Mouse (Mus musculus) midbrain, embryonic 11.5 days (tissue): ENCODE measurements around the gene Gm10959. TPM values are rescaled to one million over a fixed set of nuclear protein-coding genes. Genes with fewer than 3 reads are reported as not detected.
A peak's percentile ranks its signal among the peaks of the same experiment; 100 is the strongest.

Experiments
- ATAC-seq: fragments of 200-750 bp; cut with Nextera tagmentation; 2 replicates; pipeline ENCODE4 v1.8.0; 2017; ENCODE audit warnings: moderate TSS enrichment, moderate library complexity; ENCODE audit not compliant: low FRiP score
- DNase-seq: peaks from one replicate; pipeline ENCODE4 v3.0.0; 2015; ENCODE audit warnings: low spot score; ENCODE audit errors: missing footprints
- H3K27ac ChIP-seq: fragments of 300-500 bp; sonication (generic); 2 replicates; pipeline ENCODE4 v1.5.1; 2014; ENCODE audit warnings: low read depth, low read length
- H3K27me3 ChIP-seq: fragments of 300-500 bp; sonication (generic); 2 replicates; pipeline ENCODE4 v1.6.1; 2014; ENCODE audit warnings: mild to moderate bottlenecking, low read length, moderate library complexity, mixed read lengths; ENCODE audit not compliant: control insufficient read depth, insufficient read depth
- H3K36me3 ChIP-seq: fragments of 300-500 bp; sonication (generic); 2 replicates; pipeline ENCODE4 v1.6.1; 2014; ENCODE audit warnings: mild to moderate bottlenecking, low read length, moderate library complexity, mixed read lengths; ENCODE audit not compliant: control insufficient read depth, insufficient read depth
- H3K4me1 ChIP-seq: fragments of 300-500 bp; sonication (generic); 2 replicates; pipeline ENCODE4 v1.6.1; 2014; ENCODE audit warnings: low read length; ENCODE audit not compliant: control insufficient read depth, insufficient read depth
- H3K4me2 ChIP-seq: fragments of 300-500 bp; sonication (generic); 2 replicates; pipeline ENCODE4 v1.6.1; 2014; ENCODE audit warnings: mild to moderate bottlenecking, moderate library complexity
- H3K4me3 ChIP-seq: fragments of 300-500 bp; sonication (generic); 2 replicates; pipeline ENCODE4 v1.5.1; 2014; ENCODE audit warnings: low read depth, low read length
- H3K9ac ChIP-seq: fragments of 300-500 bp; sonication (generic); 2 replicates; pipeline ENCODE4 v1.6.1; 2014; ENCODE audit warnings: low read length
- H3K9me3 ChIP-seq: fragments of 300-500 bp; sonication (generic); 2 replicates; pipeline ENCODE4 v1.6.1; 2016; ENCODE audit warnings: low read length; ENCODE audit not compliant: control insufficient read depth
- WGBS: fragments of 180-500 bp; shearing (Covaris S2); extraction: QIAGEN DNeasy Blood & Tissue Kit; methylation state at CpG from one replicate; pipeline ENCODE4 v1.1.7; 2014; 5-methylcytosine and 5-hydroxymethylcytosine counted together
- polyA plus RNA-seq: library from polyadenylated mRNA; unstranded; fragments of >200 nt; fragmentation: Nextera tagmentation; extraction: Ambion mirVana; gene quantifications from 2 replicates; pipeline ENCODE4 v1.2.1, GENCODE M21; 2014

The Gm10959 gene
- polyA plus RNA-seq, 1 experiment from 2014 or later: not detected

DNA sequence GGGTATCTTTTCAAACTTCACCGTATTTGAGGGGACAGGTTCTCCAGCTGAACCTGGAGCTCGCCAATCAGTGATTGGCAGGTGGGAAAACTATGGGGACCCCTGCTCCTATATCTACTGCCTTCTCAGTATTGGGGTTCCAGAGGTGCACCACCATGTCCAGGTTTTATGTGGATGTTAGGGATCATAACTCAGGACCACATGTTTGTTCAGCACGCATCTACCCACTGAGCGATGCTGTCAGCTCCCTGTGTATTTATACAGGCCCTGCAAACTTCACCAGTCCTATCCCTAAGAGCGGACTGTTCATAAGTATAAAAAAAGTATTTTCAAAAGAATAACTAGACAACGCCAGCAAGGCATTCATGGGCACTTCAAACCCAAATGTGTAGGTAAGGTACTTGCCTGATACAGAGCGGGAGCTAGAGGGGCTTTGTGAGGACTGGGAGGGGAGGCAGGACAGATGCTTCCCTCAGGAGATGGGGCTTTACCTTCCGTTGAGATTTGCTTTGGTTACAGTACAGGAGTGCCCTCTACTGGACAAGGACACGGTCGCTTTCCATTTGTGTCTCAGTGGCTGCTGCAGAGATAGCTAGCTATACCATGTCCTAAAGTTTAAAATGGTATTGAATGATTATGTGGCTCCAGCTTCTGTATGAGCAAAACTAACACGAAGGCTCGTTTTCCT, 15.3 kb downstream of the Gm10959 start:
- ATAC-seq (peak; percentile 74), DNase-seq (peak; percentile 92)
- WGBS: 42% methylated on average over 12 of the region's 12 CpGs
- no peak overlapping the region for H3K4me3 ChIP-seq
- no peak overlapping the region for H3K27ac ChIP-seq
- no peaks in the 10 kb centered on the region for H3K36me3 ChIP-seq
- H3K27me3 ChIP-seq: no peaks in the 10 kb centered on the region
- no peaks in the 10 kb centered on the region for H3K9me3 ChIP-seq
- H3K9ac ChIP-seq: no peak overlapping the region
- H3K4me1 ChIP-seq: no peaks in the 10 kb centered on the region
- no peak overlapping the region for H3K4me2 ChIP-seq

DNA sequence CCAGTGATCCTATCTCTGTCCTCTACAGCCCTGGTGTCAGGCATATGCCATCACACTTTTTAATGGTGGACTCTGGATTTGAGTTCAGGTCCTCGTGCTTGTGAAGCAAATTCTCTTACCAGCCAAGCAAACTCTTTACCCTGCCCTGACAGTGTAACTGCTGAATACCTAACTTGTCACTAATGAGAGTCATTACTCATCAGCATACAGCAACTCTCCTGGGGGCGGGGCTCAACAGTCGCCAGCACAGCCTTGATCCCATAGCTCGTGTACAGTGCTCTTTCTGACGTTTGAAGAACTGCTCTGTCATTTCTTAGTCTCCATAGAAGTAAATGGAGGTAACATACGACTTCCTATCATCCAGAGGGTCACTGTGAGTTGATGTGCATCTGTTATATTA, 20.9 kb downstream of the Gm10959 start:
- Histone ChIP-seq H3K27ac (no peak overlapping the region), H3K4me1 (no peaks in the 10 kb centered on the region), H3K9ac (no peak overlapping the region), H3K27me3 (no peaks in the 10 kb centered on the region), H3K36me3 (no peaks in the 10 kb centered on the region), H3K9me3 (no peaks in the 10 kb centered on the region), H3K4me3 (no peak overlapping the region), H3K4me2 (no peak overlapping the region)
- no peak for ATAC-seq
- 69% methylated on average over 6 of the region's 6 CpGs for WGBS
- DNase-seq: no peak

DNA sequence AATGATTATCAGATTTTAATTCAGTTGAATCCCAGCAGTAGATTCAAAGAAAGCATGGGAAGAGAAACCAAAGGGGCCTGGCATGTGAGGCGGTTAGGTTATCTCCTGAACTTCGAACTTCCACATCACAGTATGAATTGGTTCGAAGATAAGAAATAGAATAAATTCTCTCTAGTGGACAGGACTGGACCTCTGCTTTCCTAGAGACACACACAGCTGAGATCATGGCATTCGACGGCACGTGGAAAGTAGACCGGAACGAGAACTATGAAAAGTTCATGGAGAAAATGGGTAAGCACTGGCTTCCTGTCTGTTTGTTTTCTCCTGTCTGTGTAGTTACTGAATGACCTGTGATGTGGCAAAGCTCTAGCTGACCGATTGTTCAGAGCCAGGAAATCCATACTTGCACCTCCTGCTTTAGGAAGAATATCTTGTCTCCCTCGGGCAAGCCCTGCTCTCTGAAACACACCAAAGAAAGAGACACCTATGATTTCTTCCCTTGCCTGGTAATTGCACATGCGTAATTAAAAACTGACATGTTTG, 23.9 kb downstream of the Gm10959 start:
- H3K27ac ChIP-seq: no peak overlapping the region
- DNase-seq (no peak), ATAC-seq (no peak)
- no peaks in the 10 kb centered on the region for H3K9me3 ChIP-seq
- no peak overlapping the region for H3K9ac ChIP-seq
- 91% methylated on average over 11 of the region's 11 CpGs for WGBS
- no peak overlapping the region for H3K4me3 ChIP-seq
- H3K27me3 ChIP-seq: no peaks in the 10 kb centered on the region
- H3K36me3 ChIP-seq: no peaks in the 10 kb centered on the region
- H3K4me1 ChIP-seq: no peaks in the 10 kb centered on the region
- no peak overlapping the region for H3K4me2 ChIP-seq

DNA sequence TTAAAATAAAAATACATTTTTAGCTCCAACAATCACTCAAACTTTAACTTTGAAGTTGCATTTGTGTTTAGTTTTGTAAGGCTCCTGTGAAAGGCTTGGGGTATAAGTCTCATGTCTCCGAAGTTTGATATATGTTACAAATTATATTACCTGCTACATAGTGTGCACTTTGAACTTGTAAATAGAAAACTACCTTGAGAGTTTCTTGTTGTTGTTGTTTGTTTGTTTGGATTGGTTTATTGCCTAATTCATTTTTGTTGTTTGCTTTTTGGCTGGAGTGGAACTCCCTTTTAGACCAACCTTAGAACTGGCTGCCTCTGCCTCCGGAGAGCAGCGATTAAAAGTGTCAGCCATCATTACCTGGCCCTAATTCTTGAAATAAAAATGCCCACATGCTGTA, 24.4 kb downstream of the Gm10959 start, which contains the start of gene Fabp2:
Gene Fabp2 (plus strand): TSS at position 301 of the 400 bp plus-strand sequence.
- Histone ChIP-seq H3K4me1 (no peaks in the 10 kb centered on the region), H3K27me3 (no peaks in the 10 kb centered on the region), H3K4me2 (no peak within 1 kb of the TSS), H3K9me3 (no peaks in the 10 kb centered on the region), H3K27ac (no peak within 1 kb of the TSS), H3K4me3 (no peak within 1 kb of the TSS), H3K9ac (no peak within 1 kb of the TSS), H3K36me3 (no peaks in the 10 kb centered on the region)
- 94% methylated on average over 3 of the region's 3 CpGs for WGBS
- no peak for ATAC-seq
- no peak for DNase-seq

DNA sequence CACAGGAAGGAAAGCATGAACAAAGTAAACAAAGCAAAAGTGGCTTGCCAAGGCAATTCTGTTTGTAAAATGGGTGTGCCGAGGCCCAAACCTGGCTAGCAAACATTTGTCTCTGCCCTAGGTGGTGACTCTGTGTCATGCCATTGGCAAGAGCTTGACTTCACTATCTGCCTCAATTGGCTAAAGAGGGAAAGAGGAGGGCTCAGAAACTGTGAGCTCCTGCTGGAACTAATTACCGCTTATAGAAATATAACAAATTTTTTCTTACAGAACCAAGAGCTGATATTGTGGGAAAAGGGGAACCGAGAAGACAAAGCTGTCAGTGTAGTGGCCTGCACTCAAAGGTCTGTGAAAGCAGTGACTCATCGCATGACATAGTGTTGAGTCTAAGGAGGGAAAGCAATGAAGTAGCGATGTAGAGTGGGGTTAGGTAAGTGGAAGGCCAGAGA, 30.8 kb downstream of the Gm10959 start:
- H3K4me3 ChIP-seq: no peak overlapping the region
- H3K36me3 ChIP-seq: no peaks in the 10 kb centered on the region
- WGBS: 89% methylated on average over 5 of the region's 5 CpGs

DNA sequence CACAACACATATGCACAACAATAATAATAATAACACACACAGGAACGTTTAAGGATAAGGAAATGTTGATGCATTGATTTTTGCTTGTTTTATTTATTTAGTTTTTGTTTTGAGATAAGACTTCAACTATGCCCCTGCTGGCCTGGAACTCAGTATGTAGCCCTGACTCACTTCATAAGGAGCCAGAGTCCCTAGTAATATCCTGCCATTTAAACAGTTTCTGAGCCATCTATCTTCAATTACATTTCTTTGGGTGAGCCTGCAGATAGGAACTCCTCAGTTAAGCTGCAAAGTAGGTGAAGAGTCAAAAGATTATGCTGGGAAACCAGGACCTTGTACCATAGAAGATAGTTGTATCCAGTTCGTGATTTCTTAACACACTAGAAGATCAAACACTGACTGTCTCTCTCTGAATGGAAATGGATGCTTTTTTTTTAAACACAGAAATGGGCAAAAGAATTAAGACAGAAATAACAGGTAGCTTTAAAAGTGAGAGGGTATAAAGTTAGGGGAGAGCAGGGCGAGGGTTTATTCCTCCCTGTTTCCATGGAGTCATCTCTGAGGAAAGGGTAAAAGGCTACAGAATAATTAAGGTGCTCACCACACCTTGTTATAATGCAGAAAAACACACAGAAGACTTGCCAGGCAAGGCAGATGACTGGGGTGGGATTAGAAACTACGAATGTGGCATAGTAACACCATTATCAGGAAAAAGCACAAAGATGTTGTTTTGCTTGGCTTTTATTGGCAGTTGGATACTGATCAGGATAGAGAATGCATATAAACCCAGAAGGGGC, 31.5 kb downstream of the Gm10959 start:
- DNase-seq (no peak), ATAC-seq (no peak)
- Histone ChIP-seq H3K27ac (no peak overlapping the region), H3K4me3 (no peak overlapping the region), H3K27me3 (no peaks in the 10 kb centered on the region), H3K4me1 (no peaks in the 10 kb centered on the region), H3K9me3 (no peaks in the 10 kb centered on the region), H3K9ac (no peak overlapping the region), H3K4me2 (no peak overlapping the region), H3K36me3 (no peaks in the 10 kb centered on the region)
- WGBS: 81% methylated on average over 4 of the region's 4 CpGs

More for the DNA sequence above, 30.8 kb downstream of the Gm10959 start:
- Histone ChIP-seq H3K27me3 (no peaks in the 10 kb centered on the region), H3K27ac (no peak overlapping the region), H3K4me2 (no peak overlapping the region), H3K4me1 (no peaks in the 10 kb centered on the region), H3K9ac (no peak overlapping the region), H3K9me3 (no peaks in the 10 kb centered on the region)
- no peak for DNase-seq
- no peak for ATAC-seq

DNA sequence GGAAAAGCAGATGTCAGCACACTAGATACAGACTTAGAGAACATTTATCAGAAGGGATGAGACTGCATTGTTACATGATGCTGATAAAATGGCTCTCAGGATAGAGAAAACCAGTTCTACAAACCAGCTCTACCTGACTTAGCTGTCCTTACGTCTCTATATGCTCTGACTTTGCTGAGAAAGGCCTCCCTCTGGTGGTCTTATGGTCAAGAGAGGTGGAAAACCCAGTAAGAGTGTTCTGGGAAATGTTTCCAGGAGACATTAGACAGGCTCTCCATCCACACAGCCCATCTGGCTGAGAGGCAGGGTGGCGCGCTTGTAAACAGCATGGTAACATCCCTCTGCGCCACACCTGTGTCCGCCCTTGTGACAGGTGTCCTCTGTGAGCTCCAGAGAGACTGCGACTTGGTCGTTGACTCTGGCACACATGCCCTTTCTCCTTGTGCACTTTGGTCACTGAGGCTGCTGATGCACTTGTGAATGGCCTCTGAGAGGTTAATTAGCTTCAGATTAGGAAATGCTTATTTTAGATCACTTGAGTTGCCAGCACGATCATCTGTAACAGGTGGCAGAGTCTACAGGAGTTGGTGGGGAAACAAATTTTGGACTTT, 40.4 kb downstream of the Gm10959 start:
- WGBS: 90% methylated on average over 8 of the region's 8 CpGs
- H3K4me2 ChIP-seq: no peak overlapping the region
- no peaks in the 10 kb centered on the region for H3K9me3 ChIP-seq
- ATAC-seq: no peak
- H3K27me3 ChIP-seq: no peaks in the 10 kb centered on the region
- H3K4me1 ChIP-seq: no peaks in the 10 kb centered on the region
- DNase-seq: no peak
- no peak overlapping the region for H3K4me3 ChIP-seq
- H3K36me3 ChIP-seq: no peaks in the 10 kb centered on the region
- no peak overlapping the region for H3K9ac ChIP-seq
- H3K27ac ChIP-seq: no peak overlapping the region

DNA sequence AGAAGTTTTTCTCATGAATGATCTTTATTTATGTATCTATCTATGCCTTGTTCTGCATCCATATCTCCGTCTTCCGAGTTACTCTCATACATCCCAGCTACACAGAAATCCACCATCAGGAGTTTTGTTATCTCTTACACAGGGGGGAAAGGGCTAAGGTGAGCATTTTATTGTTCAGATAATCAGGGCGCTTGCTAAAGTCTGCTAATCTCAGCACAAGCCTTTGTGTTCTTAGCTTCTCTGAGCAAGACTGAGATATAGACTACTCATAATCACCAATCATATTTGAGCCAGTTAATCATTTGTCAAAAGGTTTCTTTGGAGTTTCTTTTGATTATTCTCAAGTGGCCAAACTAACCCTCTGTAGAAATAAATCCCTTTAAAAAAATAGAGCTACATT, 41.6 kb downstream of the Gm10959 start:
- no peak overlapping the region for H3K9ac ChIP-seq
- H3K4me2 ChIP-seq: no peak overlapping the region
- no peaks in the 10 kb centered on the region for H3K36me3 ChIP-seq
- H3K27ac ChIP-seq: no peak overlapping the region
- ATAC-seq: no peak
- no peaks in the 10 kb centered on the region for H3K27me3 ChIP-seq
- no peak overlapping the region for H3K4me3 ChIP-seq
- no peaks in the 10 kb centered on the region for H3K9me3 ChIP-seq
- WGBS: 91% methylated on average over 3 of the region's 3 CpGs
- no peaks in the 10 kb centered on the region for H3K4me1 ChIP-seq
- DNase-seq: no peak

DNA sequence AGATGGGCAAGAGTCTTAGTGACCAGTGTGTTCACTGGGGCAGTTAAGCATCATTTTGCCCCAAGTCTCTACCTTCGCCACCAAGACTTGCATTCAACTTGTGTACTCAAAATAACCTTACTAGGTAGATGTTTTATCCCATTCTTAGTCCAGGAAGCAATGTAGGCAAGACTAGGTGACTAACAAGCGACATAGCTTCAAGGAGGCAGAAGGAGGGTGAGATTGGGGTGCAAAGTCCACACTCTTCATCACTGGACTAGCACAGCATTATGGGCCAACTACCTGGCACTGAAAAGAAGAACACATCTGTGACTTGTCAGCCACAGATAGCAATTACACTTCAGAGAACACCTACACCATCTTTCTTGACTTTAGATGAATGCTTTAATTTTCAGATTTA, 42.3 kb downstream of the Gm10959 start:
- no peak overlapping the region for H3K4me2 ChIP-seq
- H3K4me3 ChIP-seq: no peak overlapping the region
- 85% methylated on average over 2 of the region's 2 CpGs for WGBS
- H3K27me3 ChIP-seq: no peaks in the 10 kb centered on the region
- no peak for ATAC-seq
- H3K9me3 ChIP-seq: no peaks in the 10 kb centered on the region
- H3K36me3 ChIP-seq: no peaks in the 10 kb centered on the region
- H3K9ac ChIP-seq: no peak overlapping the region
- H3K27ac ChIP-seq: no peak overlapping the region
- no peak for DNase-seq
- H3K4me1 ChIP-seq: no peaks in the 10 kb centered on the region
